Mouse (Mus musculus): Measurements from ENCODE around the gene Selplg. TPM values are rescaled to one million over a fixed set of nuclear protein-coding genes. Genes with fewer than 3 reads are reported as not detected.

Gene Selplg
- polyA plus RNA-seq, 1 experiment from 2014 or later: 0.40 TPM

GRCm38 (mm10) chr5:113852463-113852862 lies 20.0 kb upstream of the Selplg start:
- Histone ChIP-seq H3K4me1 (peaks cover 40% of the 10 kb centered on the region), H3K4me2 (no peak overlapping the region), H3K4me3 (no peak overlapping the region), H3K36me3 (ENCODE audit: poor library complexity, severe bottlenecking) (peaks cover 54% of the 10 kb centered on the region), H3K27me3 (no peaks in the 10 kb centered on the region), H3K9ac (no peak overlapping the region), H3K27ac (no peak overlapping the region), H3K9me3 (replicated peaks) (no peaks in the 10 kb centered on the region)
- no peak for ATAC-seq
- WGBS: 92% methylated on average over 7 of the region's 7 CpGs

GRCm38 (mm10) chr5:113850680-113851230 lies 18.3 kb upstream of the Selplg start:
- ATAC-seq: no peak
- H3K27ac ChIP-seq: no peak overlapping the region
- peaks cover 22% of the 10 kb centered on the region for H3K4me1 ChIP-seq
- H3K4me2 ChIP-seq: no peak overlapping the region
- H3K27me3 ChIP-seq: no peaks in the 10 kb centered on the region
- peaks cover 71% of the 10 kb centered on the region for H3K36me3 ChIP-seq (ENCODE audit: poor library complexity, severe bottlenecking)
- no peaks in the 10 kb centered on the region for H3K9me3 ChIP-seq (replicated peaks)
- 92% methylated on average over 8 of the region's 8 CpGs for WGBS
- no peak overlapping the region for H3K9ac ChIP-seq
- no peak overlapping the region for H3K4me3 ChIP-seq

GRCm38 (mm10) chr5:113847636-113848035 lies 15.2 kb upstream of the Selplg start:
- WGBS: 93% methylated on average over 9 of the region's 9 CpGs
- H3K36me3 ChIP-seq (ENCODE audit: poor library complexity, severe bottlenecking): peaks cover 97% of the 10 kb centered on the region

GRCm38 (mm10) chr5:113846656-113847055 lies 14.2 kb upstream of the Selplg start:
- Histone ChIP-seq H3K9ac (no peak overlapping the region), H3K36me3 (ENCODE audit: poor library complexity, severe bottlenecking) (peaks cover 99% of the 10 kb centered on the region), H3K27ac (no peak overlapping the region), H3K4me1 (no peaks in the 10 kb centered on the region), H3K4me3 (no peak overlapping the region), H3K4me2 (no peak overlapping the region), H3K9me3 (replicated peaks) (no peaks in the 10 kb centered on the region), H3K27me3 (no peaks in the 10 kb centered on the region)
- WGBS: 93% methylated on average over 8 of the region's 8 CpGs
- no peak for ATAC-seq

More at GRCm38 (mm10) chr5:113847636-113848035, 15.2 kb upstream of the Selplg start:
- Histone ChIP-seq H3K4me1 (no peaks in the 10 kb centered on the region), H3K4me3 (no peak overlapping the region), H3K27me3 (no peaks in the 10 kb centered on the region), H3K27ac (no peak overlapping the region), H3K9me3 (replicated peaks) (no peaks in the 10 kb centered on the region), H3K9ac (no peak overlapping the region), H3K4me2 (no peak overlapping the region)
- no peak for ATAC-seq

GRCm38 (mm10) chr5:113845627-113846026 lies 13.2 kb upstream of the Selplg start:
- H3K4me1 ChIP-seq: no peaks in the 10 kb centered on the region
- H3K36me3 ChIP-seq (ENCODE audit: poor library complexity, severe bottlenecking): peaks cover 92% of the 10 kb centered on the region
- H3K27ac ChIP-seq: no peak overlapping the region
- H3K9me3 ChIP-seq (replicated peaks): no peaks in the 10 kb centered on the region
- H3K4me2 ChIP-seq: no peak overlapping the region
- no peaks in the 10 kb centered on the region for H3K27me3 ChIP-seq
- no peak overlapping the region for H3K4me3 ChIP-seq
- H3K9ac ChIP-seq: no peak overlapping the region
- ATAC-seq: no peak
- 89% methylated on average over 8 of the region's 8 CpGs for WGBS

- peak overlapping the region; percentile 44; the same call in 1 of the 2 replicates for H3K27ac ChIP-seq
- no peak overlapping the region for H3K9ac ChIP-seq
- peaks cover 87% of the 10 kb centered on the region for H3K36me3 ChIP-seq (ENCODE audit: poor library complexity, severe bottlenecking)
- H3K4me3 ChIP-seq: no peak overlapping the region
- 70% methylated on average over 7 of the region's 7 CpGs for WGBS
- H3K9me3 ChIP-seq (replicated peaks): no peaks in the 10 kb centered on the region
- no peaks in the 10 kb centered on the region for H3K27me3 ChIP-seq
- no peaks in the 10 kb centered on the region for H3K4me1 ChIP-seq
- no peak overlapping the region for H3K4me2 ChIP-seq
- ATAC-seq: 0 out of 2 replicates have a peak, but pooled peaks have one; percentile 51
Observed at GRCm38 (mm10) chr5:113844721-113845120, 12.3 kb upstream of the Selplg start.

GRCm38 (mm10) chr5:113844106-113844505 lies 11.7 kb upstream of the Selplg start:
- no peaks in the 10 kb centered on the region for H3K4me1 ChIP-seq
- peak overlapping the region; percentile 44; the same call in 1 of the 2 replicates for H3K27ac ChIP-seq
- H3K4me2 ChIP-seq: no peak overlapping the region
- no peaks in the 10 kb centered on the region for H3K27me3 ChIP-seq
- H3K4me3 ChIP-seq: no peak overlapping the region
- no peaks in the 10 kb centered on the region for H3K9me3 ChIP-seq (replicated peaks)
- WGBS: 90% methylated on average over 15 of the region's 15 CpGs
- peaks cover 83% of the 10 kb centered on the region for H3K36me3 ChIP-seq (ENCODE audit: poor library complexity, severe bottlenecking)
- ATAC-seq: no peak
- no peak overlapping the region for H3K9ac ChIP-seq

- Histone ChIP-seq H3K9ac (no peak overlapping the region), H3K9me3 (replicated peaks) (no peaks in the 10 kb centered on the region), H3K27me3 (no peaks in the 10 kb centered on the region), H3K36me3 (ENCODE audit: poor library complexity, severe bottlenecking) (peaks cover 71% of the 10 kb centered on the region), H3K4me2 (no peak overlapping the region), H3K27ac (no peak overlapping the region), H3K4me1 (no peaks in the 10 kb centered on the region), H3K4me3 (no peak overlapping the region)
- WGBS: 90% methylated on average over 9 of the region's 9 CpGs
- no peak for ATAC-seq
Observed at GRCm38 (mm10) chr5:113842906-113843305, 10.5 kb upstream of the Selplg start.

GRCm38 (mm10) chr5:113842244-113842643 lies 9.8 kb upstream of the Selplg start:
- Histone ChIP-seq H3K4me1 (no peaks in the 10 kb centered on the region), H3K9ac (no peak overlapping the region), H3K27ac (no peak overlapping the region), H3K36me3 (ENCODE audit: poor library complexity, severe bottlenecking) (peaks cover 65% of the 10 kb centered on the region), H3K4me2 (no peak overlapping the region), H3K9me3 (replicated peaks) (no peaks in the 10 kb centered on the region), H3K27me3 (no peaks in the 10 kb centered on the region), H3K4me3 (no peak overlapping the region)
- no peak for ATAC-seq
- WGBS: 89% methylated on average over 9 of the region's 9 CpGs

GRCm38 (mm10) chr5:113841243-113842225 lies 9.1 kb upstream of the Selplg start:
- no peak for ATAC-seq
- H3K4me1 ChIP-seq: no peaks in the 10 kb centered on the region
- no peaks in the 10 kb centered on the region for H3K9me3 ChIP-seq (replicated peaks)
- 89% methylated on average over 23 of the region's 23 CpGs for WGBS
- no peak overlapping the region for H3K9ac ChIP-seq
- H3K27me3 ChIP-seq: no peaks in the 10 kb centered on the region
- H3K27ac ChIP-seq: no peak overlapping the region
- no peak overlapping the region for H3K4me2 ChIP-seq
- no peak overlapping the region for H3K4me3 ChIP-seq
- H3K36me3 ChIP-seq (ENCODE audit: poor library complexity, severe bottlenecking): peaks cover 58% of the 10 kb centered on the region

GRCm38 (mm10) chr5:113840443-113840842 lies 8.0 kb upstream of the Selplg start:
- Histone ChIP-seq H3K4me3 (no peak overlapping the region), H3K36me3 (ENCODE audit: poor library complexity, severe bottlenecking) (peaks cover 47% of the 10 kb centered on the region)
- no peak for ATAC-seq

GRCm38 (mm10) chr5:113836961-113837360 lies 4.5 kb upstream of the Selplg start:
- H3K9ac ChIP-seq: no peak overlapping the region
- no peak overlapping the region for H3K4me2 ChIP-seq
- H3K4me3 ChIP-seq: no peak overlapping the region
- no peak for ATAC-seq
- H3K9me3 ChIP-seq (replicated peaks): no peaks in the 10 kb centered on the region
- H3K27me3 ChIP-seq: no peaks in the 10 kb centered on the region
- H3K4me1 ChIP-seq: peaks cover 8% of the 10 kb centered on the region; the same call in 1 of the 2 replicates
- 91% methylated on average over 10 of the region's 10 CpGs for WGBS
- H3K36me3 ChIP-seq (ENCODE audit: poor library complexity, severe bottlenecking): peaks cover 13% of the 10 kb centered on the region
- H3K27ac ChIP-seq: no peak overlapping the region

More at GRCm38 (mm10) chr5:113840443-113840842, 8.0 kb upstream of the Selplg start:
- Histone ChIP-seq H3K4me1 (no peaks in the 10 kb centered on the region), H3K9ac (no peak overlapping the region), H3K4me2 (no peak overlapping the region), H3K9me3 (replicated peaks) (no peaks in the 10 kb centered on the region), H3K27me3 (no peaks in the 10 kb centered on the region), H3K27ac (no peak overlapping the region)
- 93% methylated on average over 4 of the region's 4 CpGs for WGBS

Measured in forebrain, embryonic 13.5 days (tissue).